Mouse (Mus musculus) v-Abl transformed pro-B cells (cell line): ENCODE results near the gene Ids.

ENCODE experiments used
- in situ Hi-C, 2 experiments: fragments of 400-800 bp; cut with MboI; formaldehyde crosslinking; loops; one replicate each; pipeline ENCODE4 v1.15.1; 2025; ENCODE audit not compliant: unreplicated experiment in 2 of 2

Ids gene

GRCm38 (mm10) chrX:70364661-70365613 is at the start of gene Ids:
Ids (minus strand) TSS chrX:70365084.
- in situ Hi-C loops: loop anchor here (5.0 to 25.0 kb wide), 5 partner anchors 212 to 1272 kb away; partner anchors contain the start of gene Mtmr1 (in 1 of the 2)

GRCm38 (mm10) chrX:70392636-70393035 is 27.8 kb upstream of the Ids start:
- in situ Hi-C loops: loop anchor here in 1 of 2 experiments (25.0 kb wide), 1 partner anchor 95 kb away; the partner anchor contains the start of gene Tmem185a

- in situ Hi-C loops: loop anchor here (10.0 to 25.0 kb wide), 2 partner anchors 89 to 101 kb away; partner anchors contain the start of gene Tmem185a (in 2 of the 2)
Measured at GRCm38 (mm10) chrX:70385962-70386351, 21.1 kb upstream of the Ids start.

- in situ Hi-C loops: loop anchor here (10.0 to 25.0 kb wide), 2 partner anchors 89 to 102 kb away; partner anchors contain the start of gene Tmem185a (in 2 of the 2)
Measured at GRCm38 (mm10) chrX:70385276-70385961, 20.5 kb upstream of the Ids start, which contains the start of gene 1110012L19Rik. 1110012L19Rik (plus strand) TSS chrX:70385877.

- in situ Hi-C loops: loop anchor here (5.0 to 25.0 kb wide), 3 partner anchors 90 to 182 kb away; partner anchors contain the start of gene Tmem185a (in 2 of the 2)
Measured at GRCm38 (mm10) chrX:70384917-70385275, 20.0 kb upstream of the Ids start.

- in situ Hi-C loops: loop anchor here (25.0 kb wide), 5 partner anchors 113 to 1263 kb away; partner anchors contain the start of genes Mtmr1 (in 1 of the 2) and Tmem185a (in 1 of the 2)
Measured at GRCm38 (mm10) chrX:70374469-70375110, 9.7 kb upstream of the Ids start.

GRCm38 (mm10) chrX:70369758-70370157 is 4.9 kb upstream of the Ids start:
- in situ Hi-C loops: loop anchor here (5.0 to 25.0 kb wide), 5 partner anchors 208 to 1268 kb away; partner anchors contain the start of gene Mtmr1 (in 1 of the 2)

- in situ Hi-C loops: loop anchor here (25.0 kb wide), 4 partner anchors 948 to 1273 kb away; partner anchors contain the start of gene Mtmr1 (in 1 of the 2)
Measured at GRCm38 (mm10) chrX:70364202-70364601, 682 bp downstream of the Ids start.

- in situ Hi-C loops: loop anchor here (25.0 kb wide), 4 partner anchors 949 to 1274 kb away; partner anchors contain the start of gene Mtmr1 (in 1 of the 2)
Measured at GRCm38 (mm10) chrX:70363446-70363845, 1.4 kb downstream of the Ids start.

GRCm38 (mm10) chrX:70362985-70363384 is 1.9 kb downstream of the Ids start:
- in situ Hi-C loops: loop anchor here (25.0 kb wide), 4 partner anchors 949 to 1274 kb away; partner anchors contain the start of gene Mtmr1 (in 1 of the 2)

GRCm38 (mm10) chrX:70330202-70330843 is 34.6 kb downstream of the Ids start:
- in situ Hi-C loops: loop anchor here (25.0 kb wide), 2 partner anchors 1368 to 1393 kb away; no protein-coding TSS in a partner anchor

GRCm38 (mm10) chrX:70328530-70329143 is 36.2 kb downstream of the Ids start:
- in situ Hi-C loops: loop anchor here (25.0 kb wide), 2 partner anchors 1366 to 1391 kb away; no protein-coding TSS in a partner anchor

GRCm38 (mm10) chrX:70327656-70328055 is 37.2 kb downstream of the Ids start:
- in situ Hi-C loops: loop anchor here (25.0 kb wide), 2 partner anchors 1365 to 1390 kb away; no protein-coding TSS in a partner anchor

GRCm38 (mm10) chrX:70319254-70319653 is 45.6 kb downstream of the Ids start:
- in situ Hi-C loops: no loop called here

- in situ Hi-C loops: no loop called here
Measured at GRCm38 (mm10) chrX:70314949-70315641, 49.8 kb downstream of the Ids start.
